Mouse (Mus musculus) forebrain, embryonic 10.5 days (tissue): ENCODE data around the gene Zfp987. TPM values are rescaled to one million over a fixed set of nuclear protein-coding genes. Genes with fewer than 3 reads are reported as not detected.
A peak's percentile ranks its signal among the peaks of the same experiment; 100 is the strongest.
"Not testable (repeated sequence)": the region's sequence is repeated elsewhere in the genome, so short reads cannot be mapped to it uniquely, and the experiment has no call there.

ENCODE experiments used
- DNase-seq: peaks from one replicate; pipeline ENCODE4 v3.0.0-alpha.2; 2017; ENCODE audit warnings: low spot score; ENCODE audit errors: extremely low spot score
- H3K27ac ChIP-seq: fragments of 300-500 bp; sonication (generic); 2 replicates; pipeline ENCODE4 v1.5.1; 2016; ENCODE audit warnings: mild to moderate bottlenecking
- H3K27me3 ChIP-seq: fragments of 300-500 bp; sonication (generic); 2 replicates; pipeline ENCODE4 v1.6.1; 2016; ENCODE audit warnings: mild to moderate bottlenecking; ENCODE audit not compliant: poor library complexity, severe bottlenecking
- H3K36me3 ChIP-seq: fragments of 300-500 bp; sonication (generic); replicated peaks from 2 replicates; pipeline ENCODE4 v1.6.1; 2016; ENCODE audit warnings: mild to moderate bottlenecking, moderate library complexity
- H3K4me1 ChIP-seq: fragments of 300-500 bp; sonication (generic); 2 replicates; pipeline ENCODE4 v1.6.1; 2016
- H3K4me3 ChIP-seq: fragments of 300-500 bp; sonication (generic); 2 replicates; pipeline ENCODE4 v1.5.1; 2016; ENCODE audit warnings: mild to moderate bottlenecking, moderate library complexity
- H3K9me3 ChIP-seq: fragments of 300-500 bp; sonication (generic); 2 replicates; pipeline ENCODE4 v1.6.1; 2016; ENCODE audit warnings: mild to moderate bottlenecking, moderate library complexity
- WGBS: fragments of 180-500 bp; shearing (Covaris S2); methylation state at CpG from one replicate; pipeline ENCODE4 v1.1.7; 2016; 5-methylcytosine and 5-hydroxymethylcytosine counted together
- polyA plus RNA-seq: library from polyadenylated mRNA; unstranded; fragments of >200 nt; fragmentation: Nextera tagmentation; extraction: Ambion mirVana; gene quantifications from 2 replicates; pipeline ENCODE4 v1.2.1, GENCODE M21; 2016

Zfp987 gene
- polyA plus RNA-seq, 1 experiment from 2014 or later = not detected

DNA sequence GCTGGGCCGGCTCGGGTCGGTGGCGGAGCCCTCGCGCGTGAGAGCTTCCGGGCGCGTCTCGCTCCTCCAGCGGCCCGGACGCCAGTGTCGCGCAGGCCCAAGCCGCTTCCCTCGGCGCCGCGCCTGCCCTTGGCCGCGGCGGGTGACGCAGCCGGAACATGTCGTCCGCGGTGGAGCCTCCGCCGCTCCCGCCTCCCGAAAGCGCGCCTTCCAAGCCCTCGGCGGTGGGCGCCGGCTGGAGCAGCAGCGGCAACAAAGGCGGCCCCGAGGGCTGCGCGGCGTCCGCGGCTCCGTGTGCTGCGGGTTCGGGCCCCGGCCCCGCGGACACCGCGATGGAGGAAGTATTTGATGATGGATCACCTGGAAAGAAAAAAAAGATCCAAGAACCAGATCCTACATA is 29.5 kb upstream of the Zfp987 start:
- Histone ChIP-seq H3K4me3 (peak overlapping the region; percentile 43), H3K9me3 (peaks cover 39% of the 10 kb centered on the region)
- not testable (repeated sequence) for H3K27me3 ChIP-seq, H3K36me3 ChIP-seq, DNase-seq, H3K27ac ChIP-seq, H3K4me1 ChIP-seq
- 21% methylated on average over 55 of the region's 55 CpGs for WGBS

GRCm38 (mm10) chr4:146073264-146073663 is 23.8 kb upstream of the Zfp987 start:
- H3K36me3 ChIP-seq, H3K9me3 ChIP-seq, H3K27me3 ChIP-seq, H3K4me1 ChIP-seq, H3K4me3 ChIP-seq, DNase-seq, H3K27ac ChIP-seq: not testable (repeated sequence)
- WGBS = 89% methylated on average over 7 of the region's 7 CpGs

GRCm38 (mm10) chr4:146101448-146101847 is 4.3 kb downstream of the Zfp987 start:
- not testable (repeated sequence) for H3K27ac ChIP-seq, DNase-seq, H3K9me3 ChIP-seq, H3K27me3 ChIP-seq, H3K4me3 ChIP-seq, H3K36me3 ChIP-seq, H3K4me1 ChIP-seq
- whole genome bisulfite sequencing = 61% methylated on average over 3 of the region's 3 CpGs

DNA sequence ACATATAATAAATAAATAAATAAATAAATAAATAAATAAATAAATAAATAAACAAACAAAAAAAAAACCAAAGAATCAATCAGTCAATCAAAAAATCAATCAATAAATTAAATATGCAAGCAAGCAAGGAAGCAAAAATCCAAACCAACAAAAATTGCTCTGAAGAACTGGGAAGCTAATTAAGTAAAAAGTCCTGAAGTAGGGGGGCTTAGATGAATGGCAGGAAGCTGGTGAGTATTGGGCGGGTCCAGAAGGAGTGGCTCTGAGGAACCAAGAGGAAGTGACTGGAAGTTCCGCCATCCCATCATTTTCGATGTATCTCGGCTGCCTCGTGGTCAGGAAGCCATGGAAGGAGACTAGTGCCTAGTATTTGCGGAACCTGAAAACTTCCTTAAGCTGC is 59.4 kb downstream of the Zfp987 start, which contains the start of gene Zfp600:
TSS of gene Zfp600 (plus strand) at position 301 of the 400 bp plus-strand sequence.
- not testable (repeated sequence) for H3K9me3 ChIP-seq, H3K4me1 ChIP-seq, H3K4me3 ChIP-seq, H3K36me3 ChIP-seq, H3K27ac ChIP-seq, H3K27me3 ChIP-seq, DNase-seq
- no CpG with 5 or more reads among the region's 6 CpGs for WGBS

GRCm38 (mm10) chr4:146162893-146163292 is 65.8 kb downstream of the Zfp987 start:
- not testable (repeated sequence) for H3K27me3 ChIP-seq, H3K36me3 ChIP-seq, H3K4me1 ChIP-seq, H3K27ac ChIP-seq, H3K4me3 ChIP-seq, DNase-seq
- WGBS = 80% methylated on average over 4 of the region's 4 CpGs
- peaks cover 13% of the 10 kb centered on the region for H3K9me3 ChIP-seq

DNA sequence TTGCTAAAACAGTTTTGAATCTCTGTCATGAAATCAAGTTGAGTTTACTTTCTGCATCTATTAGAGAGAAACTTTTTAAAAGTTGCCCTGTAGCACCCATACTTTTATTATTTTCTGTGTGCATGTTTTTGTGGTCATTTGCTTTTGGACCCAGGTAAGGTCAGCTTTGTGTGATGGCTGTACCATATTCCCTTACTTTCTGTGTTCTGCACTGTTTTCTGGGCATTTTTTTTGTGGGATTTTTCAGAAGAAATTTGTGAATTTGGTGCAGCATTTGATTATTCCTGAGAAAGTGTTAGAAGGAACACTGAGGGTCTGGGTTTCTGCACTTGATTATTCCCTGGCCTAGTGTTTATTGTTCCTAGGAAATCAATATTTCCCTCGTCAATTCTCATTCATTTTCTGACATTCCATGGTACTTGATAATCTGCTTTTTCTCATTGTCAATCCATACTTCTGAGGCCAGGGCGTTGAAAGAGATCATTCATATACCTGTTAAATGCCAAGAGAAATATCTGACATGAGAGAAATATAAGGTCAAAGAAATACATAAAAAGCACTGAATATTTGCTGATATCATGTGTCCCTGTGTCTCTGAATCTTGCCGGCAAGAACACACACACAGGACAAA is 70.2 kb downstream of the Zfp987 start:
- not testable (repeated sequence) for DNase-seq, H3K4me1 ChIP-seq, H3K27ac ChIP-seq, H3K36me3 ChIP-seq, H3K4me3 ChIP-seq, H3K27me3 ChIP-seq
- 83% methylated on average over 3 of the region's 3 CpGs for WGBS
- H3K9me3 ChIP-seq = peaks cover 22% of the 10 kb centered on the region

DNA sequence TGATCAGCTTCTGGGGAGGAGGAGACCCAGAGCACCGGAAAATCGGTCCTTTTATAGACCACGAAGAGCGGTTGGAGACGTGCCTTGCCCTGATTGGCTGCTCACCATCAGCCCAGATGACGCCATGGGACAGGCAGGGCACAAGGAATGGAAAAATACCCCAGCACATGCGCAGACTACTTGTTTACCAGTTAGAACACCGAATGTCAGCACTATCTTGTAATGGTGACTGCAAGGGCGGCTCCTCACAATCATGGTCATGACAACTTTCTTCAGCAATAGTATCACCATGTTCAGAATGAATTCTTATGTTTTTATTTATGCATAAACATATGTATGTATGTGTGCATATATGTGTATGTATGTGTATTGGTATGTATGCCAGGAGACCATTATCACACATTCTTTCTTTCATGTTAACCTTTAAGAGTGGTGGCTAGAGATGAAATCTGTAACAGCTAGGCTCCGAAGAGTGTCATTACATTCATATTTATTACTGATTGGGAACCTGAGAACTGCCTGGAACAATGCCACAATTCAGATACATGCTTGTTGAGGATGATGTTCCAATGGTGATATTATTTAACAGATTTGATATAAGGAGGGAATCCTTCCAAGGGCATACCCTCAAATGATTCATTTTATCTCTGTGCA is 70.9 kb downstream of the Zfp987 start:
- H3K27ac ChIP-seq, H3K27me3 ChIP-seq, H3K36me3 ChIP-seq, H3K4me3 ChIP-seq, H3K4me1 ChIP-seq: not testable (repeated sequence)
- peak; percentile 12 for DNase-seq
- WGBS = 85% methylated on average over 10 of the region's 10 CpGs
- H3K9me3 ChIP-seq = peaks cover 22% of the 10 kb centered on the region

DNA sequence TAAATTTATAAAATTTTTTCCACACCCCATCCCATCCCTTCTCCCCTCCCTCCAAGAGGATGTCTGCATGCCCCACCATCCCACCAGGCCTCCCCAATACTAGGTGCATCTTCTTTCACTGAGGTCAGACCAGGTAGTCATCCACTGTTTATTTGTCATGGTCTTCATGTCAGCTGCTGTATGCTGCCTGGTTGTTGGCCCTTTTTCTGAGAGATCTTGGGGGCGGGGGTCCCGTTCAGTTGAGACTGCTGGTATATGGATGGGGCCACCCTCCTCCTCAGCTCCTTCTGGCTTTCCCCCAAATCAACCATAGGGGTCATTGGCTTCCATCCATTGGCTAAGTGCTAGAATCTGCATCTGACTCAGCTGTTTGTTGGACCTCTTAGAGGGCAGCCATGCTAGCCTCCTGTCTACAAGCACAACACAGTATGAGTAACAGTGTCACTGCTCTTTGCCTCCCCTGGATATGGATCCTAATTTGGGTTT is 71.7 kb downstream of the Zfp987 start:
- not testable (repeated sequence) for H3K27ac ChIP-seq, H3K4me1 ChIP-seq, H3K4me3 ChIP-seq

DNA sequence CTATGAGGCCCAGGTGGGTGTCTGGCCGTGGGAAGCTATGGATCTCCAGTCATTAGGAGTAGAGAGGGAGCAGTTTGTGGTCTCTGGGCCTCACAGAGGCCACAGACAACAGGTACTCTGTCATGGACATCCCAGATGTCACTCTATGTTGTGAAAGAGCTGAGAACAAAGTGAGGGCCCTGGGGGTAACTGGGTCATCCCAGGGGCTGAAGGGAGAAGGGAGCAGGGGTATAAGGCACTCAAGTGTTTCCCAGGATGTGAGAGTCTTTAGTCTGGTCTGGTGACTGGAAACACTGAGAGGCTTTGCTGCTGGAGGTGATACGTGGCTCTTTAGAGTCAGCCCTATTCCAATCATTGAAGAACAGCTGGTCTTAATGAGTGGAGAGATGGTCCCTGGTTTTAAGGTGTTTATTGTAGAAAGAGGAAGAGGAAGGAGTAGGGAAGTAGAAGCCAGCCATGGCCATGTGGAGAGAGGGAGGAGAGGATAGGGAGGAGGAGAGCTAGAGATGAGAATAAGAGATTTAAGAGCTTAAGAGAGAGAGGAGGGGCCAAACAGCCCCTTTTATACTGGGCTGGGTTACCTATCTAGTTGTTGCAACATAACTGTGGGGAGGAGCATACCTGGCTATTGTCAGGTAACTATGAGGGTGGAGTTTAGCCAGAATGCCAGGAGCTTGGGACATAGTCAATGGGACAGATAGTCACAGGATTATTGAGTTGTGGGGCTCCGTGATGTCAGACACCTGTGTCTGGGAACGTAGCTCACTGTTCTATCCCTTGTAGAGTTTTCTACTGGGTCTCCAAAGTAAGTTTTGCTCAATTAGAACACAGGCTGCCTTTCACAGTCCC is 76.5 kb downstream of the Zfp987 start:
- not testable (repeated sequence) for H3K27ac ChIP-seq, H3K4me1 ChIP-seq, H3K4me3 ChIP-seq, H3K27me3 ChIP-seq, H3K36me3 ChIP-seq
- 66% methylated on average over 4 of the region's 4 CpGs for WGBS
- peak; percentile 14 for DNase-seq
- H3K9me3 ChIP-seq = peaks cover 18% of the 10 kb centered on the region

More for the DNA sequence above, 71.7 kb downstream of the Zfp987 start:
- not testable (repeated sequence) for H3K36me3 ChIP-seq, H3K27me3 ChIP-seq, DNase-seq
- no CpG with 5 or more reads among the region's 2 CpGs for WGBS
- peaks cover 29% of the 10 kb centered on the region for H3K9me3 ChIP-seq

Other genes with a start within 250 kb of the Zfp987 start
- not detected in 2 replicates for gene Zfp986, start 228.5 kb upstream of the Zfp987 start, polyA plus RNA-seq
- gene Zfp600, start 59.5 kb downstream of the Zfp987 start, polyA plus RNA-seq = not detected in 2 replicates